Mouse (Mus musculus) ovary, adult 10 weeks (tissue): ENCODE measurements around the gene Smim7. TPM values are rescaled to one million over a fixed set of nuclear protein-coding genes. Genes with fewer than 3 reads are reported as not detected.

Source experiments
- polyA plus RNA-seq: library from polyadenylated mRNA; stranded (reverse); fragments of 350-450 nt; fragmentation: Illumina TruSeq; extraction: RNeasy Lipid Tissue Mini Kit (QIAGEN cat#74804); gene quantifications from one replicate; pipeline ENCODE4 v1.2.3, GENCODE M21; 2014

The Smim7 gene
- 49.8 TPM for polyA plus RNA-seq

DNA sequence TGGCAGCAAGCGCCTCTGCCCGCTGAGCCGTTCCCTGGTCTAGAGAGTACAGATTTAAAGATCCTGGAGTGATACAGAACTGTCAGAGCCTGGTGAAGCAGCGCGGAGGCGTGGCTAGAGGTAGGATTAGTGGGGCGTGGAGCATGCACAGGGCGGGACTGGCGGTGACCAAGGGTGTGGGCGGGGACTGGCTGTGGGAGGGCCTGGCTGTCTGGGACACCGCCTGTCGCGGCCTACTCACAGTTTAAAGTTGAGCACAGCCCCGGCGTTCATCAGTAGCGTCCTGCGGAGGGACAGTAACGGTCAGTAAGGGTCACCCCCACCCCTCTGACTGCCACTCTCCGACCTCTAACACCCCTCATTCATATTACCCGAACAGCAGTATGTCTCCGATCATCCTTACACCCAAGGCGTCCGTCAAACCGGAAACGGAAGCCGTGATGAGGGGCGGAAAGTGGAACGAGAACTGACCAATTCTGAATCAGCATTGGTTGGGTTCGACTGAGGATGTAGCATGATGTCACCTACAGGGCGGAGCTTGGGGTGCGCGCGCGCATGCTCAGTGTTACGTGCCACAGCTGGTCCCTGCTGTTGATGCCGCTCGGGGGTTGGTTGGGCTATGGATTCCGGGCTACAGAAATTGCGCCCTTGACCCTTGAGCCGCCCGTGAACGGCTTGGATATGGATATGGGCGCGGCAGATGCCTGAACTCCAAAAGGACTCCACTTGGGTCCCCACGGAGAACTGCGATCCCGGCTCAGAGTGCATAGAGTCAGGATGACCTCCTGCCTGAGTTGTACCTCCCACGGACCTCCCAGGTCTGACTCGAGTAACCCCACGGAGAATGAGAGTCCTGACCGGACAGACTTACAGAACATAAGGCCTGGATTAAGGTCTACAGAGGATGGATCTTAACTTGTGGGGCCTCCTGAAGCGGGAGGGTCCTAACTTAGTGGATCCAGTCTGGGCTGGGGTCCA, at the start of gene Smim7:
Gene Smim7 (minus strand): TSS at position 456 of the 978 bp plus-strand sequence.

GRCm38 (mm10) chr8:72571611-72572473, 954 bp upstream of the Smim7 start, which contains the start of gene Tmem38a:
Gene Tmem38a (plus strand): TSS chr8:72572055.

DNA sequence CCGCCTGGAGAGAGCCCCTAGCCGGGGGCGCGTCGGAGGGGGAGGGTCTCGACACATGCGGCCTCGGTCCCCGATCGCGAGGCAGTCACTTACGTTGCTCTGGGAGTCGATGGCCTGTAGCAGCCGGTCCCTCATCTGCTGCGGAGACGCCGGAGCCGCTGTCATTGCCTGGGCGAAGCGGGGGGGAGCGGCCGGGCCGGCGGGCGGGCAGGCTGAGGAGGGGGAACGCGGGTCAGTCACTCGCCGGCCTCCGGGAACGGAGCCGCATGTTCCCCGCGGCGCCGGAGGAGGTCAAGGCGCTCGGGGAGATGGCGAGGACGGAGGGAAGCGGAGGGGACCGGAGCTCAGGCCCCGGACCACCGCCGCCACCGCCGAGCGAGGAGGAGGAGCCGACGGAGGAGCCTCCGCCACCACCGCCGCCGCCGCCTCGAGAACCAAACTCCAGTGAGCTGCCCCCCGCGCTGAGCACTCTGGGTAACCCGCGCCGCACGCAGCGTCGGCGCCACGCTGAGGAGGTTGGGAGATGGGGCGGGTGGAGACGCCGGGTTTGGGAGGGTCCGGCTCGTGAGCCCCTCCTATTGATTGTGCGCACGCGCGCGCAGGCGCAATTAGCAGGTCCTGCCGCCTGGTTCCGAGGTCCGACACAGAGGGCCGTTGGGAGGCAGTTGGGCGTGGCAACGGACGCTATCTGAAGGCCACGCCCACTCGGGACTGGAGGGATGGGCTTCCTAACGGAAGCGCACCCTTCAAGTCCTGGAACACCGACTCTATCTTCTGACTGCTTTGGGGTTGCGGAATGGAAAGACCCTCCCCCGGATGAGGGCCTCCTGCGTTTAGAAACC, 22.9 kb downstream of the Smim7 start, which contains the start of gene Med26:
Gene Med26 (minus strand): TSS at position 469 of the 842 bp plus-strand sequence.

Other genes with a start within 250 kb of the Smim7 start
- gene Eps15l1, start 149.6 kb downstream of the Smim7 start, polyA plus RNA-seq = 37.0 TPM
- gene Calr3, start 127.2 kb downstream of the Smim7 start, polyA plus RNA-seq = 5.4 TPM
- 0.80 TPM for gene 1700030K09Rik, start 127.2 kb downstream of the Smim7 start, polyA plus RNA-seq
- 5.6 TPM for gene Cherp, start 95.9 kb downstream of the Smim7 start, polyA plus RNA-seq
- gene Slc35e1, start 78.5 kb downstream of the Smim7 start, polyA plus RNA-seq = 23.1 TPM
- gene Med26, start 22.8 kb downstream of the Smim7 start, polyA plus RNA-seq = 2.3 TPM
- 0.97 TPM for gene Tmem38a, start 967 bp upstream of the Smim7 start, polyA plus RNA-seq
- 1.3 TPM for gene Nwd1, start 75.6 kb upstream of the Smim7 start, polyA plus RNA-seq
- 12.5 TPM for gene Sin3b, start 152.2 kb upstream of the Smim7 start, polyA plus RNA-seq
- gene F2rl3, start 190.8 kb upstream of the Smim7 start, polyA plus RNA-seq = not detected